Comparison of ENCODE assay signal across 9 mouse cellular contexts in the genomic region with DNA sequence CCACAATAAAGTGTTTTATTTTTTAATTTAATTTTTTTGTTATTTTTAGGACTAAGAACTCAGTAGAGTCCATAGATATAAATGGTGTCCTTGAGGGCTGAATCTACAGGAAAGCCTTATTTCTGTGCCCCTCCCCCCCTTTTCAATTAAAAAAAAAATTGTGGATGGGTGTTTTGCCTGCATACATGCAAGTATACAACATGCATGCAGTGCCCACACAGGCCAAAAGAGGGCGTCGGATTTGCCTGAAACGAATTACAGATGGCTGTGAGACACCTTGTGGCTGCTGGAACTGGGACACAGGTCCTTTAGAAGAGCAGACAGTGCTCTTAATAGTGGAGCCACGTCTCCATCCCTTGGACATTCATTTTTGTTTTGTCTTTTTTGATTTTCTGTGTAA. TPM values are rescaled to one million over a fixed set of nuclear protein-coding genes. Genes with fewer than 3 reads are reported as not detected.
DNase-seq lines count a peak whose midpoint lies in the region; ATAC-seq and TF ChIP-seq lines count a peak whose summit lies in the region.
"Had no signal": no experiment of that assay in that cellular context is flagged by ENCODE, and none has a peak within 500 bp of the region (broad histone marks: within the 10 kb centered on the region; RNA-seq: fewer than 3 reads in every experiment).

No protein-coding gene starts in this region.

- peak; percentile 37; the same call in 1 of the 2 replicates for TF ChIP-seq CTCF in testis, adult 2 months (IDR thresholded peaks at IDR 0.05; ENCODE audit: control insufficient read depth, insufficient read depth, insufficient replicate concordance, low read depth, low read length)

- no peaks in the 10 kb centered on the region for H3K36me3 ChIP-seq in heart, embryonic 12.5 days
- no peaks in the 10 kb centered on the region for H3K36me3 ChIP-seq in embryonic facial prominence, embryonic 10.5 days (replicated peaks)
- peaks cover 5% of the 10 kb centered on the region for H3K36me3 ChIP-seq in testis, adult 2 months (ENCODE audit: control insufficient read depth, insufficient read depth, low read length)

- H3K27ac ChIP-seq in heart, embryonic 12.5 days (ENCODE audit: poor library complexity, severe bottlenecking) = no peak overlapping the region
- no peak overlapping the region for H3K27ac ChIP-seq in embryonic facial prominence, embryonic 10.5 days (replicated peaks)
- H3K27ac ChIP-seq in testis, adult 2 months (ENCODE audit: control insufficient read depth, insufficient read depth, low read depth, low read length) = no peak overlapping the region

- no peak overlapping the region for H3K9ac ChIP-seq in heart, embryonic 12.5 days

- intact Hi-C loops in heart, postnatal 10 days (cut with DNase I) = no loop called here

- no peaks in the 10 kb centered on the region for H3K9me3 ChIP-seq in heart, embryonic 12.5 days (replicated peaks)
- H3K9me3 ChIP-seq in embryonic facial prominence, embryonic 10.5 days = no peaks in the 10 kb centered on the region

- peak; percentile 15 to 34 for DNase-seq in heart, postnatal 10 days
- peak; percentile 3 for DNase-seq in right cerebral cortex, adult 18-20 months
- no peak for DNase-seq in right cerebral cortex, postnatal 36 days (ENCODE audit: low spot score in 2 of 2)
- peak; percentile 36 for DNase-seq in embryonic facial prominence, embryonic 10.5 days (ENCODE audit: low spot score)
- no peak for DNase-seq in adipocyte (ENCODE audit: low spot score)

- no peaks in the 10 kb centered on the region for H3K4me1 ChIP-seq in heart, embryonic 12.5 days (replicated peaks)
- H3K4me1 ChIP-seq in embryonic facial prominence, embryonic 10.5 days = no peaks in the 10 kb centered on the region
- H3K4me1 ChIP-seq in testis, adult 2 months (ENCODE audit: control insufficient read depth, insufficient read depth, low read length) = peaks cover 2% of the 10 kb centered on the region

- H3K4me2 ChIP-seq in heart, embryonic 12.5 days = no peak overlapping the region

- H3K27me3 ChIP-seq in heart, embryonic 12.5 days (replicated peaks) = no peaks in the 10 kb centered on the region
- H3K27me3 ChIP-seq in embryonic facial prominence, embryonic 10.5 days (replicated peaks; ENCODE audit: low read depth, poor library complexity, severe bottlenecking) = no peaks in the 10 kb centered on the region
- no peaks in the 10 kb centered on the region for H3K27me3 ChIP-seq in testis, adult 2 months (ENCODE audit: control insufficient read depth, insufficient read depth, low read length)

- no peak for ATAC-seq in heart, embryonic 12.5 days (ENCODE audit: insufficient number of reproducible peaks, low FRiP score)
- ATAC-seq in megakaryocyte, adult 5-6 weeks (ENCODE audit: poor library complexity, severe bottlenecking) = no peak

- H3K4me3 ChIP-seq in heart, embryonic 12.5 days = no peak overlapping the region
- no peak overlapping the region for H3K4me3 ChIP-seq in embryonic facial prominence, embryonic 10.5 days
- H3K4me3 ChIP-seq in testis, adult 2 months (ENCODE audit: control insufficient read depth, low read depth, low read length) = no peak overlapping the region

- no peak for TF ChIP-seq POLR2A in testis, adult 2 months (IDR thresholded peaks at IDR 0.05; ENCODE audit: control insufficient read depth, low read depth, low read length)

- 19% methylated on average over 4 of the region's 4 CpGs for WGBS in heart, embryonic 12.5 days
- WGBS in embryonic facial prominence, embryonic 10.5 days = 29% methylated on average over 4 of the region's 4 CpGs

RNA-seq across cellular contexts. Expression of gene 4933409G03Rik, which starts 9.9 kb away (rescaled TPM):
- total RNA-seq in heart, postnatal 10 days (2021) = not detected
- polyA plus RNA-seq in heart, embryonic 12.5 days (2016; fragmentation: Nextera tagmentation; extraction: Ambion mirVana) = not detected in 2 replicates
- polyA plus RNA-seq in embryonic facial prominence, embryonic 10.5 days (2016; fragmentation: Nextera tagmentation; extraction: Ambion mirVana) = not detected in 2 replicates
- 34.6 and 53.4 TPM in 2 replicates for polyA plus RNA-seq in testis, adult 2 months (2012; rRNA removed)
- not detected in 2 replicates for total RNA-seq in megakaryocyte, adult 5-6 weeks (2015)
- not detected in 2 replicates for total RNA-seq in megakaryocyte, adult 5-6 weeks (2017)
- polyA plus RNA-seq: large intestine, adult 2 months had no signal

Comparison
In these comparisons a context has a peak if more than half of its experiments do, and no peak if none do; other contexts are left out.
1. DNase-seq: peak in heart, postnatal 10 days (2 of 2), right cerebral cortex, adult 18-20 months (single experiment) and embryonic facial prominence, embryonic 10.5 days (single experiment); none in right cerebral cortex, postnatal 36 days (0 of 2) and adipocyte (single experiment).
2. RNA of gene 4933409G03Rik, which starts 9.9 kb away (polyA plus RNA-seq): 34.6 to 53.4 TPM in testis, adult 2 months; not detected in heart, embryonic 12.5 days and not detected in embryonic facial prominence, embryonic 10.5 days; every median in the first group is over 10 times any median in the second.